Mouse (Mus musculus) myocyte (in vitro differentiated cells): ENCODE measurements around the gene Smim14. TPM values are rescaled to one million over a fixed set of nuclear protein-coding genes. Genes with fewer than 3 reads are reported as not detected.

Source experiments
- H3K27me3 ChIP-seq: one replicate; pipeline ENCODE4 v1.6.1; 2011; ENCODE audit not compliant: control insufficient read depth, insufficient read depth, insufficient read length
- H3K36me3 ChIP-seq: one replicate; pipeline ENCODE4 v1.6.1; 2011; ENCODE audit not compliant: control insufficient read depth, insufficient read depth
- H3K4me2 ChIP-seq: one replicate; pipeline ENCODE4 v1.6.1; 2011; ENCODE audit warnings: low read depth, control low read depth
- H3K4me3 ChIP-seq: one replicate; pipeline ENCODE4 v1.5.1; 2011; ENCODE audit warnings: mild to moderate bottlenecking, control low read depth, moderate library complexity
- H3K79me2 ChIP-seq: one replicate; pipeline ENCODE4 v1.6.1; 2011; ENCODE audit not compliant: control insufficient read depth, insufficient read depth
- H3ac ChIP-seq: one replicate; pipeline ENCODE4 v1.6.1; 2011; ENCODE audit not compliant: control insufficient read depth, insufficient read length
- CEBPB ChIP-seq: IDR thresholded peaks from 2 replicates; pipeline ENCODE4 v1.6.1; 2011; ENCODE audit warnings: mild to moderate bottlenecking, moderate library complexity; ENCODE audit not compliant: poor library complexity, insufficient read depth, severe bottlenecking
- E2F4 ChIP-seq: IDR thresholded peaks from one replicate; pipeline ENCODE4 v1.6.1; 2011; ENCODE audit warnings: mild to moderate bottlenecking, control low read depth, moderate library complexity; ENCODE audit not compliant: insufficient read depth
- MAX ChIP-seq: IDR thresholded peaks from one replicate; pipeline ENCODE4 v1.6.1; 2011; ENCODE audit warnings: low read depth, mild to moderate bottlenecking, control low read depth
- MYOD1 ChIP-seq, 3 experiments: IDR thresholded peaks; one replicate each; pipeline ENCODE4 v1.6.1; 2011; ENCODE audit warnings: control low read depth in 2 of 3, low read depth in 2 of 3, mild to moderate bottlenecking in 2 of 3, moderate library complexity in 1 of 3; ENCODE audit not compliant: insufficient read length in 2 of 3, control insufficient read depth in 1 of 3
- MYOG ChIP-seq, 3 experiments: IDR thresholded peaks; one replicate each; pipeline ENCODE4 v1.6.1; 2011; ENCODE audit warnings: control low read depth in 2 of 3, low read depth in 2 of 3, mild to moderate bottlenecking in 2 of 3; ENCODE audit not compliant: insufficient read length in 2 of 3, control insufficient read depth in 1 of 3, insufficient read depth in 1 of 3
- POLR2A ChIP-seq: IDR thresholded peaks from one replicate; pipeline ENCODE4 v1.6.1; 2011; ENCODE audit warnings: low read depth, mild to moderate bottlenecking, control low read depth, moderate library complexity; ENCODE audit not compliant: insufficient read length
- POLR2AphosphoS2 ChIP-seq: IDR thresholded peaks from one replicate; pipeline ENCODE4 v1.6.1; 2011; ENCODE audit warnings: low read depth, control low read depth; ENCODE audit not compliant: insufficient read length
- REST ChIP-seq: IDR thresholded peaks from one replicate; pipeline ENCODE4 v1.6.1; 2011; ENCODE audit warnings: mild to moderate bottlenecking, control low read depth, moderate library complexity; ENCODE audit not compliant: insufficient read depth, insufficient read length
- SRF ChIP-seq: IDR thresholded peaks from one replicate; pipeline ENCODE4 v1.6.1; 2011; ENCODE audit warnings: low read depth; ENCODE audit not compliant: control insufficient read depth, insufficient read length
- TCF12 ChIP-seq: IDR thresholded peaks from one replicate; pipeline ENCODE4 v1.6.1; 2011; ENCODE audit warnings: mild to moderate bottlenecking, control low read depth; ENCODE audit not compliant: poor library complexity, insufficient read depth, severe bottlenecking
- TCF3 ChIP-seq: IDR thresholded peaks from one replicate; pipeline ENCODE4 v1.6.1; 2011; ENCODE audit warnings: low read depth, control low read depth; ENCODE audit not compliant: insufficient read length
- USF1 ChIP-seq: IDR thresholded peaks from one replicate; pipeline ENCODE4 v1.6.1; 2011; ENCODE audit warnings: low read depth, mild to moderate bottlenecking, control low read depth, moderate library complexity
- polyA plus RNA-seq: library from polyadenylated mRNA; unstranded; fragments of >200 nt; fragmentation: generic; extraction: Trizol; gene quantifications from one replicate; pipeline ENCODE4 v1.2.1, GENCODE M21; 2012; ENCODE audit warnings: missing spikeins

The Smim14 gene
- polyA plus RNA-seq, 1 experiment, result 83.3 TPM

DNA sequence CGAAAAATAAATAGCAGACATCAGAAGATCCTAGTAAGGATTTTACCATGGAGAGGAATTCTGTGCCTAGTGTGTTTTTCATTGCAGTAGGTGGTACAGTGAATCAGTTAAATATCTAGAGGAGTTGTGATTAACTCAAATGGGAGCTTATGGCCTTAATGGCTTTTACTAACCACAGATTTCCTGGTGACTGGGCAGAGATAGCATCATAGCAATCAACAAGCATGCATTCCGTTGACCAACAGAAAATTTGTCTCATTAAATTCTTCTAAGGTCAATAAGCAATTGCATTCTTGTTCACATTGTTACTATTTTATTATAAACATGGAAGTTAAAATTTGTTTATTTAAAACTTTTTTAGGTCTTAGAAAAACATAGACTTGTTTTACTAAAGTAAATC is 28.5 kb upstream of the Smim14 start:
- Histone ChIP-seq H3K4me3 (no peak overlapping the region), H3K27me3 (no peaks in the 10 kb centered on the region), H3ac (no peak overlapping the region), H3K79me2 (peaks cover 73% of the 10 kb centered on the region), H3K4me2 (no peak overlapping the region), H3K36me3 (peaks cover 12% of the 10 kb centered on the region)
- no peak for TF ChIP-seq MYOG (IDR thresholded peaks at IDR 0.05; ENCODE audit: control insufficient read depth in 1 of 3, insufficient read depth in 1 of 3, insufficient read length in 2 of 3, low read depth in 2 of 3)
- TF ChIP-seq TCF3, result no peak
- no peak for TF ChIP-seq USF1
- TF ChIP-seq REST, result no peak
- TF ChIP-seq CEBPB, result no peak
- TF ChIP-seq E2F4, result no peak
- no peak for TF ChIP-seq MYOD1 (IDR thresholded peaks at IDR 0.05; ENCODE audit: control insufficient read depth in 1 of 3, insufficient read length in 2 of 3, low read depth in 2 of 3)
- TF ChIP-seq POLR2A, result no peak
- no peak for TF ChIP-seq POLR2AphosphoS2

GRCm38 (mm10) chr5:65561125-65561893 is 24.3 kb upstream of the Smim14 start:
- peaks cover 3% of the 10 kb centered on the region for H3K36me3 ChIP-seq
- no peak for TF ChIP-seq SRF
- no peak for TF ChIP-seq MAX
- no peak for TF ChIP-seq USF1
- no peak for TF ChIP-seq TCF12
- no peak for TF ChIP-seq E2F4
- no peak for TF ChIP-seq POLR2AphosphoS2
- TF ChIP-seq CEBPB, result no peak
- TF ChIP-seq POLR2A, result no peak
- no peak for TF ChIP-seq REST
- TF ChIP-seq MYOD1 (IDR thresholded peaks at IDR 0.05; ENCODE audit: control insufficient read depth in 1 of 3, insufficient read length in 2 of 3, low read depth in 2 of 3), result no peak
- TF ChIP-seq MYOG (IDR thresholded peaks at IDR 0.05; ENCODE audit: control insufficient read depth in 1 of 3, insufficient read depth in 1 of 3, insufficient read length in 2 of 3, low read depth in 2 of 3), result no peak
- TF ChIP-seq TCF3, result no peak
- H3K4me3 ChIP-seq, result no peak overlapping the region
- H3K79me2 ChIP-seq, result peaks cover 98% of the 10 kb centered on the region
- no peaks in the 10 kb centered on the region for H3K27me3 ChIP-seq
- H3ac ChIP-seq, result no peak overlapping the region
- no peak overlapping the region for H3K4me2 ChIP-seq

DNA sequence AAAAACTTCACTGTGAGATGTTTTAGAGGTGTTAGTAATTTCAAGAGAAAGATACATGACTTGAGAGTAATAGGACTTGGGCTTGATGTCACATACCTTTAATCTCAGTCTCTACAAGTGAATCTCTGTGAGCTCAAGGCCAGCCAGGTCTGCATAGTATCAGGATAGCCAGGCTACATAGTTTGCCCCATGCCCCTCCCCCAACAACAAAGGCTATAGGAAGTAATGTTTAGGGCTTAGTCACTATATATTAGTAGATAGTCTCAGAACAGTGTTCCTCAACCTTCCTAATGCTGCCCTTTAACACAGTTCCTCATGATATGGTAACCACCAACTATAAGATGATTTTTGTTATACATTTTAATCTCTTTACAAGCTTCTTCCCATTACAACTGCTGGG is 20.1 kb upstream of the Smim14 start:
- TF ChIP-seq REST (no peak), E2F4 (no peak), POLR2AphosphoS2 (no peak), TCF3 (no peak), MYOD1 (IDR thresholded peaks at IDR 0.05; ENCODE audit: control insufficient read depth in 1 of 3, insufficient read length in 2 of 3, low read depth in 2 of 3) (no peak), TCF12 (no peak), MAX (no peak), MYOG (IDR thresholded peaks at IDR 0.05; ENCODE audit: control insufficient read depth in 1 of 3, insufficient read depth in 1 of 3, insufficient read length in 2 of 3, low read depth in 2 of 3) (no peak), SRF (no peak), POLR2A (no peak), CEBPB (no peak), USF1 (no peak)
- H3K4me3 ChIP-seq, result no peak overlapping the region
- H3K36me3 ChIP-seq, result no peaks in the 10 kb centered on the region
- H3ac ChIP-seq, result no peak overlapping the region
- H3K27me3 ChIP-seq, result no peaks in the 10 kb centered on the region
- H3K79me2 ChIP-seq, result peaks cover 98% of the 10 kb centered on the region
- H3K4me2 ChIP-seq, result no peak overlapping the region

DNA sequence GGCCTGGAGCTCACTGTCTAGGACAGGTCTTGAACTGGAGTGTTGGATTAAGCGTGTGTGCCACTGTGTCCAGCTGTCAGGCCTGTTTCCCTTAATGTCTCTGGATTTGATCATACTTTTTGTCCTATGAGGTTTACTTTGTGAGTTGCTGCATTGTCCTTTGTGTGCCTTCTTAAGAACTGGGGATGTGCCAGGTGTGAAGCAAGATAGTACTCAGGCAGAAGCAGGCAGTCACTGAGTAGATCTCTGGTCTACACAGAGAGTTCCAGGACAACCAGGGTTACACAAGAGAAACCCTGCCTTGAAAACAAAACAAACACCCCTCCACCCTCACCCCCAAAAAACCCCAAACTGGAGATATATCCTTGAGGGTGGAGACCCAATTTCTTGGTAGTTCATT is 12.7 kb upstream of the Smim14 start:
- no peaks in the 10 kb centered on the region for H3K36me3 ChIP-seq
- H3K4me2 ChIP-seq, result no peak overlapping the region
- peaks cover 100% of the 10 kb centered on the region for H3K79me2 ChIP-seq
- no peak for TF ChIP-seq MAX
- no peak for TF ChIP-seq TCF12
- TF ChIP-seq REST, result no peak
- no peak for TF ChIP-seq SRF
- no peak for TF ChIP-seq TCF3
- no peak for TF ChIP-seq POLR2A
- no peak for TF ChIP-seq POLR2AphosphoS2
- TF ChIP-seq E2F4, result no peak
- H3ac ChIP-seq, result no peak overlapping the region
- no peak overlapping the region for H3K4me3 ChIP-seq
- H3K27me3 ChIP-seq, result no peaks in the 10 kb centered on the region

- TF ChIP-seq CEBPB (no peak), POLR2A (no peak)
- no peaks in the 10 kb centered on the region for H3K36me3 ChIP-seq
- no peaks in the 10 kb centered on the region for H3K27me3 ChIP-seq
- H3K4me2 ChIP-seq, result no peak overlapping the region
- no peak overlapping the region for H3K4me3 ChIP-seq
- peaks cover 100% of the 10 kb centered on the region for H3K79me2 ChIP-seq
- no peak overlapping the region for H3ac ChIP-seq
Measured at GRCm38 (mm10) chr5:65544616-65545015, 7.6 kb upstream of the Smim14 start.
